Mouse (Mus musculus): ENCODE results near the gene Rassf8. TPM values are rescaled to one million over a fixed set of nuclear protein-coding genes. Genes with fewer than 3 reads are reported as not detected.

Rassf8 gene
- polyA plus RNA-seq, 1 experiment = 2.8 TPM

- no peak for DNase-seq (ENCODE audit: low read depth, low spot score)
Observed at GRCm38 (mm10) chr6:145746921-145747670, 548 bp downstream of the Rassf8 start.

GRCm38 (mm10) chr6:145747671-145748640 is 1.4 kb downstream of the Rassf8 start:
- 23% methylated on average over 16 of the region's 16 CpGs for WGBS
- DNase-seq (ENCODE audit: low read depth, low spot score) = no peak

More at GRCm38 (mm10) chr6:145746921-145747670, 548 bp downstream of the Rassf8 start:
- WGBS = 1% methylated on average over 55 of the region's 55 CpGs

GRCm38 (mm10) chr6:145750394-145750793 is 3.8 kb downstream of the Rassf8 start:
- DNase-seq (ENCODE audit: low read depth, low spot score) = no peak
- 77% methylated on average over 3 of the region's 3 CpGs for WGBS

GRCm38 (mm10) chr6:145753296-145753695 is 6.7 kb downstream of the Rassf8 start:
- 78% methylated on average over 6 of the region's 6 CpGs for WGBS
- no peak for DNase-seq (ENCODE audit: low read depth, low spot score)

GRCm38 (mm10) chr6:145754416-145754815 is 7.9 kb downstream of the Rassf8 start:
- 56% methylated on average over 6 of the region's 6 CpGs for WGBS
- DNase-seq (ENCODE audit: low read depth, low spot score) = no peak

- DNase-seq (ENCODE audit: low read depth, low spot score) = no peak
- 67% methylated on average over 14 of the region's 14 CpGs for WGBS
Observed at GRCm38 (mm10) chr6:145755942-145756639, 9.5 kb downstream of the Rassf8 start.

GRCm38 (mm10) chr6:145756640-145757005 is 10.1 kb downstream of the Rassf8 start:
- no peak for DNase-seq (ENCODE audit: low read depth, low spot score)

GRCm38 (mm10) chr6:145757346-145757745 is 10.8 kb downstream of the Rassf8 start:
- no peak for DNase-seq (ENCODE audit: low read depth, low spot score)
- WGBS = 78% methylated on average over 3 of the region's 3 CpGs

More at GRCm38 (mm10) chr6:145756640-145757005, 10.1 kb downstream of the Rassf8 start:
- 79% methylated on average over 6 of the region's 6 CpGs for WGBS

- WGBS = 71% methylated on average over 10 of the region's 10 CpGs
- DNase-seq (ENCODE audit: low read depth, low spot score) = no peak
Observed at GRCm38 (mm10) chr6:145758685-145759084, 12.1 kb downstream of the Rassf8 start.

GRCm38 (mm10) chr6:145759432-145759831 is 12.9 kb downstream of the Rassf8 start:
- 42% methylated on average over 2 of the region's 2 CpGs for WGBS
- no peak for DNase-seq (ENCODE audit: low read depth, low spot score)

GRCm38 (mm10) chr6:145760246-145761016 is 13.9 kb downstream of the Rassf8 start:
- 72% methylated on average over 4 of the region's 4 CpGs for WGBS
- DNase-seq (ENCODE audit: low read depth, low spot score) = no peak

GRCm38 (mm10) chr6:145761151-145761935 is 14.8 kb downstream of the Rassf8 start:
- WGBS = 70% methylated on average over 3 of the region's 3 CpGs
- DNase-seq (ENCODE audit: low read depth, low spot score) = no peak

- DNase-seq (ENCODE audit: low read depth, low spot score) = no peak
- 88% methylated on average over 3 of the region's 3 CpGs for WGBS
Observed at GRCm38 (mm10) chr6:145762016-145762415, 15.5 kb downstream of the Rassf8 start.

- 77% methylated on average over 4 of the region's 4 CpGs for WGBS
- DNase-seq (ENCODE audit: low read depth, low spot score) = no peak
Observed at GRCm38 (mm10) chr6:145763051-145763450, 16.5 kb downstream of the Rassf8 start.

GRCm38 (mm10) chr6:145765011-145765410 is 18.5 kb downstream of the Rassf8 start:
- WGBS = 57% methylated on average over 7 of the region's 7 CpGs
- no peak for DNase-seq (ENCODE audit: low read depth, low spot score)

- WGBS = 79% methylated on average over 6 of the region's 6 CpGs
- no peak for DNase-seq (ENCODE audit: low read depth, low spot score)
Observed at GRCm38 (mm10) chr6:145766971-145767370, 20.4 kb downstream of the Rassf8 start.

GRCm38 (mm10) chr6:145767637-145768036 is 21.1 kb downstream of the Rassf8 start:
- 75% methylated on average over 5 of the region's 5 CpGs for WGBS
- no peak for DNase-seq (ENCODE audit: low read depth, low spot score)

- no peak for DNase-seq (ENCODE audit: low read depth, low spot score)
- WGBS = 55% methylated on average over 10 of the region's 10 CpGs
Observed at GRCm38 (mm10) chr6:145768671-145769292, 22.2 kb downstream of the Rassf8 start.
